Mouse (Mus musculus) G1E (cell line): ENCODE data around the gene Tti1.

Experiments used
- CTCF ChIP-seq: IDR thresholded peaks from 2 replicates; pipeline ENCODE4 v1.5.1; 2012; ENCODE audit warnings: low read depth, low read length, inconsistent platforms, mixed read lengths
- GATA1 ChIP-seq: IDR thresholded peaks from 2 replicates; pipeline ENCODE4 v1.6.1; 2012; ENCODE audit warnings: borderline replicate concordance, low read length, inconsistent platforms, mixed read lengths
- GATA2 ChIP-seq: IDR thresholded peaks from 2 replicates; pipeline ENCODE4 v1.6.1; 2012; ENCODE audit warnings: low read depth, low read length, inconsistent platforms, borderline replicate concordance
- POLR2AphosphoS5 ChIP-seq: IDR thresholded peaks from 2 replicates; pipeline ENCODE4 v1.6.1; 2012; ENCODE audit warnings: low read depth, low read length, inconsistent platforms; ENCODE audit not compliant: insufficient replicate concordance
- TAL1 ChIP-seq: conservative IDR thresholded peaks from 2 replicates; pipeline ENCODE4 v1.6.1; 2012; ENCODE audit warnings: low read depth, low read length, inconsistent platforms, mixed read lengths

DNA sequence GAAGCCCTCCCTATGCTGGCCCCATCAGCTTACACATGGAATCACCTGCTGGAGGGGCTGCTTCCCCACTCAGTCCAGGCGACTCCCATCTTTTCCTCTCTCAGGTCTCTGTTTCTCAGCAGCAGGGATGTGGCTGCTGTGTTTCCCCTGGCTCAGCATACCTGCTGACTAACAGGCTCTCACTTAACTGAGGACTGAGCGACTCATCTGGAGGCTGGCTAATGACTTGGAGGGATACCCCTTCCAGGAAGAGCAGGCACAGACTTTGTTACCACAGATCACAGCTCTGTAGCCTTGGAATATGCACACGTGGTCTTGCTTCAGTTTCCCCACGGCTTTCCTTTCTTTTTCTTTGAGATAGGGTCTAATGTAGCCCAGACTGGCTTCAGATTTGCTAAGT, 45.0 kb downstream of the Tti1 start:
- no peak for TF ChIP-seq CTCF
- no peak for TF ChIP-seq GATA1
- no peak for TF ChIP-seq GATA2
- TF ChIP-seq TAL1 = no peak
- no peak for TF ChIP-seq POLR2AphosphoS5
